Mouse (Mus musculus): Measurements from ENCODE around the gene Cyp2d26. TPM values are rescaled to one million over a fixed set of nuclear protein-coding genes. Genes with fewer than 3 reads are reported as not detected.
A peak's percentile ranks its signal among the peaks of the same experiment; 100 is the strongest.

Gene Cyp2d26
- polyA plus RNA-seq, 1 experiment from 2014 or later, result 24.4 TPM

DNA sequence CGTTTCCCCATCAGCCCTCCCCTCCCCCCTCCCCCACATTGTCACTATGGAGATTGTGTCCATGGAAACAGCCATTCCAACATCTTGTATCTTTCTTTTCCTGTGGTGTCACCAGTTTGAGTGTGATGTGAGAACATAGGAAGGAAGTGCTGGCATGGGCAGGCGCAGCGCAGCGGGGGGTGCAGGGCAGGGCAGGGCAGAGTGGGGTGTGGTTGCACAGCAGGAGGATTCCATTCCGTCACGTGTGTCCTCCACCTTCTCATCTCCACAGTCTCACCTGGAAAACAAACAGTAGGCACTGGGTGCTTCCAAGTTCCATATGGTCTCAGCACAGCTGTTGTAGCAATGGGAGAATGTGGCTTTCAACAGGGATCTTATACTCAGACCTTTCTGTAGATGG is 15.4 kb upstream of the Cyp2d26 start:
- 70% methylated on average over 6 of the region's 6 CpGs for WGBS
- Histone ChIP-seq H3K9me3 (replicated peaks; ENCODE audit: control insufficient read depth, low read length) (no peaks in the 10 kb centered on the region), H3K27me3 (ENCODE audit: control insufficient read depth, insufficient read depth, low read length) (no peaks in the 10 kb centered on the region), H3K4me2 (ENCODE audit: low read depth, low read length) (no peak overlapping the region), H3K36me3 (ENCODE audit: control insufficient read depth, insufficient read depth, low read length) (no peaks in the 10 kb centered on the region), H3K9ac (ENCODE audit: low read length) (no peak overlapping the region), H3K4me3 (replicated peaks; ENCODE audit: low read length) (no peak overlapping the region), H3K4me1 (ENCODE audit: control insufficient read depth, insufficient read depth, low read length) (no peaks in the 10 kb centered on the region), H3K27ac (ENCODE audit: low read length) (no peak overlapping the region)
- no peak for ATAC-seq (ENCODE audit: insufficient read depth, low FRiP score)

DNA sequence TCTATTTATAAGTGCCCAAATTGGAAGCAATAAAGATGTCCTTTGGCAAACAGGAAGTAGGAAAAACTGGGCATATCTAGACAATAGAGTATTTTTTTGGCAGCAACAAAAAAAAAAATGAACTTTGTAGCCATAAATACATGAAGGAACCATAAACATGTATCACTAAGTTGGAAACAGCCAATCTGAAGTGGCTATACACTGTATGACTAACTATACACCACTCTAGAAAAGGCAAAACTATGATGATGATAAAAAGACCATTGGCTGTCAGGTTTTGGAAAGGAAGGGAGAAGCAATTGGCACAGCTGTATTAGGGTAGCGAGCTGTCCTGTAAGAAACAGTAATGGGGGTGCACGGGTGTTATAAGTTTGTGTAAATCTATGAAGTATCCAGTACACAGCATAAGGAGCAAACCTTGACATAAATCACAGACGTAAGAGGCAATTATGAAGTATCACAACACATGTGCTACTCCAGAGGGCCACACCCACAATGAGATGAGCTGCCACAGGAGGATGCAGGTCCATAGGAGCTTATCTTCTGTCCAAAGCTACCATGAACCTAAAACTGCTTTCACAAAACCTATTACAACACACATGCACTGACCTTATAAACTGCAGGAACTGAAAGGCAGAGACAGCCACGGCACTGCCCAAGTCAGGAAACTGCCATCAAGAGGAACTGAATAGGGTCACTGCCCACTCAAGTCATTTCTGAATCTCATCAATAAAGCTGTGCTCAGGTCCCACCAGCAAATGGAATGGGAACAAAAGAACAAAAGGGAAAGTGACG is 13.1 kb upstream of the Cyp2d26 start:
- no peak for ATAC-seq (ENCODE audit: insufficient read depth, low FRiP score)
- H3K9ac ChIP-seq (ENCODE audit: low read length), result no peak overlapping the region
- no peak overlapping the region for H3K27ac ChIP-seq (ENCODE audit: low read length)
- no peaks in the 10 kb centered on the region for H3K9me3 ChIP-seq (replicated peaks; ENCODE audit: control insufficient read depth, low read length)
- WGBS, result 81% methylated on average over 5 of the region's 5 CpGs
- H3K4me1 ChIP-seq (ENCODE audit: control insufficient read depth, insufficient read depth, low read length), result no peaks in the 10 kb centered on the region
- H3K4me2 ChIP-seq (ENCODE audit: low read depth, low read length), result no peak overlapping the region
- no peaks in the 10 kb centered on the region for H3K36me3 ChIP-seq (ENCODE audit: control insufficient read depth, insufficient read depth, low read length)
- no peaks in the 10 kb centered on the region for H3K27me3 ChIP-seq (ENCODE audit: control insufficient read depth, insufficient read depth, low read length)
- no peak overlapping the region for H3K4me3 ChIP-seq (replicated peaks; ENCODE audit: low read length)

DNA sequence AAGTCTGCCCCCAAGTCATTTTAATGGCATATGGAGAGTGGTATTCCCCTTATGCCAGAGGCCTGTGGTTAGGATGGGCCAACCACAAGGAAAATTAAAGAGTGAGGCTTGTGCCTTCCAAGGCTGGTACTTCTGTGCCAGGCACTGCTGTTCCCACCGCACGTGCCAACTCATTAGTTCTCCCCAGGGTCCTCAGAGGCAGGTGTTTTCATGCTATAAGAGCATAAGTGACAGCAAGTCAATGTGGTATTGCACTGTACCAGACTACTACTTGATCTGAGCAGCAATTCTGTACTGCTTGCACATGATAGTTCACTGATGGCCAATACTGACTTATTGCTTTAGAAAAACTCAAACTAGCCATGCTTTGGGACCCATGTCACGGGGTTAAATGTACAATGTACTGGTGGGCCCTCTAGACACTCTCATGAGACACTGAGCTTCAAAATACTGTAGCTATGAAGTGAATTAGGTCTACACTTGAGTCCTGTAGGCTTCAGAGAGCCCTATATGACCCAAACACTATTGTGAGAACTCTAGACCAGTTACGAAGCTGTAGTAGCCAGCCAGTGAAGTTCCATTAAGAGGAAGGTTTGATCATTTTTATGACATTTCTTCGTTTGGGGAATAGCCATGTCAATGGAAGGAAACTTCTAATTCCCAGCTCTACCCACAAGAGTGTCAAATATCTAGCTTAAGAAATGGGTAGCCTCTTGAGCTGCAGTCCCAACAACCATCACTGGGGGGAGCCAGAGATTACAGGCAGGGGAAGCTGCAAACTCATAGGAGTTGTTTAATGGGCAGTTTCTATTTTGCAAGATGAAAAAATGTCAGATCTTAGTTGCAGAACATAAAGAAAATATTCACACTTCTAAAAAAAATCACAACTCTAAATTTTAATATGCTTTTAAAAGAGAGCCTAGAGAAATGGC is 10.9 kb upstream of the Cyp2d26 start:
- no peak for ATAC-seq (ENCODE audit: insufficient read depth, low FRiP score)
- no peaks in the 10 kb centered on the region for H3K9me3 ChIP-seq (replicated peaks; ENCODE audit: control insufficient read depth, low read length)

DNA sequence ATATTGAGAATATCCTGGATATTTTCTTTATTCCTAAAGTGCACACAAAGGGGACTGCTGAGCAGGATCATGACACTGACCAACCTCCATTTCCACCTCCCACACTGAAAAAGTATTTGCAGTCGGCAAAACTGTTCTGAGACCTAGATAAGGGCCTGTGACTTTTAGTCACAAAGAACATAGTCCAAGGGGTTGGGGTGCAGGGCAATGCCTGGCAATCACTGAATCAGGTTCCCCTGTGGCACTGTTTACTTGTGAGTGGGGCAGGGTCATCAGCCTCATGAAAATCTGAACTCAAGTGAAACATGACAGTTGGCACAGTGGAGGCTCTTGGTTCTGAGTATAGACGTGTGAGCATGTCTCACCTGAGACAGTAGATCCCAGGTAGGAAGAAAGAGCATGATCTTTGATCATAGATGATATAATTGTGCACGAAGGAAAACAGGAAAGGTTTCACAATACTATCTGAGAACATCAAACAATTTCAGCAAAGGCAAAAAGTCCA is 1.9 kb upstream of the Cyp2d26 start:
- H3K9me3 ChIP-seq (replicated peaks; ENCODE audit: control insufficient read depth, low read length), result no peaks in the 10 kb centered on the region
- ATAC-seq (ENCODE audit: insufficient read depth, low FRiP score), result no peak
- no peaks in the 10 kb centered on the region for H3K4me1 ChIP-seq (ENCODE audit: control insufficient read depth, insufficient read depth, low read length)
- H3K27ac ChIP-seq (ENCODE audit: low read length), result no peak overlapping the region
- no peak overlapping the region for H3K9ac ChIP-seq (ENCODE audit: low read length)
- H3K36me3 ChIP-seq (ENCODE audit: control insufficient read depth, insufficient read depth, low read length), result no peaks in the 10 kb centered on the region
- no peak overlapping the region for H3K4me3 ChIP-seq (replicated peaks; ENCODE audit: low read length)
- H3K27me3 ChIP-seq (ENCODE audit: control insufficient read depth, insufficient read depth, low read length), result no peaks in the 10 kb centered on the region
- 65% methylated on average over 3 of the region's 3 CpGs for WGBS
- H3K4me2 ChIP-seq (ENCODE audit: low read depth, low read length), result no peak overlapping the region

More for the DNA sequence above, 10.9 kb upstream of the Cyp2d26 start:
- H3K4me3 ChIP-seq (replicated peaks; ENCODE audit: low read length), result no peak overlapping the region
- H3K36me3 ChIP-seq (ENCODE audit: control insufficient read depth, insufficient read depth, low read length), result no peaks in the 10 kb centered on the region
- 78% methylated on average over 5 of the region's 5 CpGs for WGBS
- no peaks in the 10 kb centered on the region for H3K27me3 ChIP-seq (ENCODE audit: control insufficient read depth, insufficient read depth, low read length)
- H3K9ac ChIP-seq (ENCODE audit: low read length), result no peak overlapping the region
- no peaks in the 10 kb centered on the region for H3K4me1 ChIP-seq (ENCODE audit: control insufficient read depth, insufficient read depth, low read length)
- no peak overlapping the region for H3K4me2 ChIP-seq (ENCODE audit: low read depth, low read length)
- no peak overlapping the region for H3K27ac ChIP-seq (ENCODE audit: low read length)

DNA sequence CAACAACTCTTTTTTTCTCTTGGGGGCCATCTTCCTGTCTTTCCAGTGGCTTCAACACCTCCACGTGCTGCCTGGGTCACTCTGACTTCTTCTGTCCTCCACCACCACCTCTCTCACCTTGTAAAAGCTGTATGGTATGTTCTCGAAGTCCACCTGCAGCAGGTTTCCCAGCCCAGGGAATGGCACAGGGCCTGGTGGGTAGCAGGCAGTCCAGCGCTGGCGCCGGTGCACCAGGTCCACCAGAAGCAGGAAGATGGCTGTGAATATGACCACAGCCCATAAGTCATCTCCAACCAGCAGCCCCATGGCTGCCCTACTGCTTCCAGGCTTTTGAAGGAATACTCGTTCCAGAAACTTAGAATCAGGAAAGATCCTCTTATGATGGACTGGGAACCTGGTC is 226 bp downstream of the Cyp2d26 start:
- no peaks in the 10 kb centered on the region for H3K36me3 ChIP-seq (ENCODE audit: control insufficient read depth, insufficient read depth, low read length)
- peak overlapping the region; percentile 30 for H3K4me3 ChIP-seq (replicated peaks; ENCODE audit: low read length)
- ATAC-seq (ENCODE audit: insufficient read depth, low FRiP score), result 0 out of 2 replicates have a peak, but pooled peaks have one; percentile 6
- peak overlapping the region; percentile 38; the same call in 1 of the 2 replicates for H3K4me2 ChIP-seq (ENCODE audit: low read depth, low read length)
- peak overlapping the region; percentile 92 for H3K27ac ChIP-seq (ENCODE audit: low read length)
- peak overlapping the region; percentile 54; the same call in 1 of the 2 replicates for H3K9ac ChIP-seq (ENCODE audit: low read length)
- H3K9me3 ChIP-seq (replicated peaks; ENCODE audit: control insufficient read depth, low read length), result no peaks in the 10 kb centered on the region
- H3K4me1 ChIP-seq (ENCODE audit: control insufficient read depth, insufficient read depth, low read length), result no peaks in the 10 kb centered on the region
- 68% methylated on average over 6 of the region's 6 CpGs for WGBS
- no peaks in the 10 kb centered on the region for H3K27me3 ChIP-seq (ENCODE audit: control insufficient read depth, insufficient read depth, low read length)

DNA sequence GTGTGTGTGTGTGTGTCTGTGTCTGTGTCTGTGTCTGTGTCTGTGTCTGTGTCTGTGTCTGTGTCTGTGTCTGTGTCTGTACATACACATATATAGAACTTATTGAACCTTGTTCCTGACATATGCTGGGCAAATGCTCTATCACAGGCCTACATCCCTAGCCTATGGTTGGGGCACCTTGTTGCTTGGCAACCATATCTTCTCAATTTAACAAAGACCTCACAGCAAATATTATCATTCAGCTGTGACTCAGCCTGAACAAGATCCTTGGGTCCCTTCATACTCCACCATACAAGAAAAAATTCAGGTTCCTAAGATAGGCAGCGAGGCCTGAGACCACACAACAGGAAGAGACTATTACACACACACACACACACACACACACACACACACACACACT is 640 bp downstream of the Cyp2d26 start:
- no peaks in the 10 kb centered on the region for H3K4me1 ChIP-seq (ENCODE audit: control insufficient read depth, insufficient read depth, low read length)
- WGBS, result 65% methylated on average over 1 of the region's 1 CpGs
- peak; percentile 44; the same call in 1 of the 2 replicates for ATAC-seq (ENCODE audit: insufficient read depth, low FRiP score)
- H3K27ac ChIP-seq (ENCODE audit: low read length), result peak overlapping the region; percentile 92
- no peaks in the 10 kb centered on the region for H3K9me3 ChIP-seq (replicated peaks; ENCODE audit: control insufficient read depth, low read length)
- peak overlapping the region; percentile 38; the same call in 1 of the 2 replicates for H3K4me2 ChIP-seq (ENCODE audit: low read depth, low read length)
- H3K36me3 ChIP-seq (ENCODE audit: control insufficient read depth, insufficient read depth, low read length), result no peaks in the 10 kb centered on the region
- peak overlapping the region; percentile 30 for H3K4me3 ChIP-seq (replicated peaks; ENCODE audit: low read length)
- no peaks in the 10 kb centered on the region for H3K27me3 ChIP-seq (ENCODE audit: control insufficient read depth, insufficient read depth, low read length)
- no peak overlapping the region for H3K9ac ChIP-seq (ENCODE audit: low read length)

DNA sequence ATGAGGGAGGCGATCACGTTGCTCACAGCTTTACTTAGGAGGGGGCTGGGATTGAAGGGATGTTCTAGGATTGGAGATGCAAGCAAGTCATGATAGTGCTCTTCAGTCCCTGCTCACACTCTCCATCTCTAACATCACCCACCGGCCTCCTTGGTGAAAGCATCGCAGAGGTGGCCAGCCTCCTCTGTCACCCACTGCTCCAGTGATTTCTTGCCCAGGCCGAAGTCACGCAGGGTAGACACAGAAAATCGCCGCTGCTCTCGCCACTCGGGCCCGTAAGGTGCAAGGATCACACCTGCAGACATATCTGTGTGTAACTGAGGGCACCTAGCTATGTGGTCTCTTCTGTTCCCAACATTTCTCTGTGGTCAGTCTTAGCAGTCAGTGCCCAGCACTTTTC is 1.5 kb downstream of the Cyp2d26 start:
- no peak for ATAC-seq (ENCODE audit: insufficient read depth, low FRiP score)
- Histone ChIP-seq H3K9ac (ENCODE audit: low read length) (no peak overlapping the region), H3K27ac (ENCODE audit: low read length) (peak overlapping the region; percentile 68; the same call in 1 of the 2 replicates), H3K9me3 (replicated peaks; ENCODE audit: control insufficient read depth, low read length) (no peaks in the 10 kb centered on the region), H3K27me3 (ENCODE audit: control insufficient read depth, insufficient read depth, low read length) (no peaks in the 10 kb centered on the region), H3K36me3 (ENCODE audit: control insufficient read depth, insufficient read depth, low read length) (no peaks in the 10 kb centered on the region), H3K4me3 (replicated peaks; ENCODE audit: low read length) (peak overlapping the region; percentile 24; the same call in 1 of the 2 replicates), H3K4me1 (ENCODE audit: control insufficient read depth, insufficient read depth, low read length) (no peaks in the 10 kb centered on the region), H3K4me2 (ENCODE audit: low read depth, low read length) (peak overlapping the region; percentile 30; the same call in 1 of the 2 replicates)
- WGBS, result 93% methylated on average over 11 of the region's 11 CpGs

DNA sequence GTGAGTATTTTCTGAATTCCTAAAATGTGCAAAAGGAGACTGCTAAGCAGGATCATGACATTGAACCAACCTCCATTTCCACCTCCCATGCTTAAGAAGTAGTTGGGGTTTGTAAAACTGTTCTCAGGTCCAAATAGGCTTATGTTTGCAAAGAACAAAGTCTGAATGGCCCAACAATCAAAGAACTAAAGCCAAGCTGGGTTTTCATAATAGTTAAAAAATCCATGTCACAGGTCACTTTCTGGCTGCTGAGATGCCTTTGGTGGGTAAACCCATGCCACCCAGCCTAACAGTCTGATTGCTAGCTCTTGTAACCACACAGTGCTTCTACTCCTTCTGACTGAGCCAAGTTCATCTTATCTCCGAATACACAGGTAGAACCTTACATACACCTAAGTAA is 9.5 kb downstream of the Cyp2d26 start:
- no peak overlapping the region for H3K9ac ChIP-seq (ENCODE audit: low read length)
- 83% methylated on average over 1 of the region's 1 CpGs for WGBS

DNA sequence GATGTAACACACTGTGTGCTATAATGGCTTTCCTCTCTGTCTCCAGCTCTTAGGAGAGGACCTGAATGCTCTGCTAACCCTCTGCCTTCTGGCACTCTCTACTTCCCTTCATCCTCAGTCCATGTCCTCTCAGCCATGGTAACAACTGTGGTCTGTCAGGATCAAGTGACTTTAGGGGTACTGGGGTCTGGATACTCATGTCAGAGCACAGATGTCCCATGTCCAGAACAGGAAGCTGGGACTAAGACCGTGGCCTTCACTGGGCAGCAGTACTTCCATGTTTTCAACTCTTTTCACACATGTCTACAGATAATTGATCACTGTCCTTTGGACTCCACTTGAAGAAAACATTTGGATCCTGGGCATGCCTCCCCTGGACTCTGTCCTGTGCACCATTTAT is 10.3 kb downstream of the Cyp2d26 start:
- ATAC-seq (ENCODE audit: insufficient read depth, low FRiP score), result no peak
- no peak overlapping the region for H3K4me2 ChIP-seq (ENCODE audit: low read depth, low read length)
- no peaks in the 10 kb centered on the region for H3K9me3 ChIP-seq (replicated peaks; ENCODE audit: control insufficient read depth, low read length)
- H3K4me3 ChIP-seq (replicated peaks; ENCODE audit: low read length), result no peak overlapping the region
- H3K36me3 ChIP-seq (ENCODE audit: control insufficient read depth, insufficient read depth, low read length), result no peaks in the 10 kb centered on the region
- 36% methylated on average over 1 of the region's 1 CpGs for WGBS
- no peak overlapping the region for H3K27ac ChIP-seq (ENCODE audit: low read length)
- no peaks in the 10 kb centered on the region for H3K27me3 ChIP-seq (ENCODE audit: control insufficient read depth, insufficient read depth, low read length)
- no peaks in the 10 kb centered on the region for H3K4me1 ChIP-seq (ENCODE audit: control insufficient read depth, insufficient read depth, low read length)
- H3K9ac ChIP-seq (ENCODE audit: low read length), result no peak overlapping the region

More for the DNA sequence above, 9.5 kb downstream of the Cyp2d26 start:
- no peak for ATAC-seq (ENCODE audit: insufficient read depth, low FRiP score)
- Histone ChIP-seq H3K27me3 (ENCODE audit: control insufficient read depth, insufficient read depth, low read length) (no peaks in the 10 kb centered on the region), H3K27ac (ENCODE audit: low read length) (no peak overlapping the region), H3K4me3 (replicated peaks; ENCODE audit: low read length) (no peak overlapping the region), H3K4me1 (ENCODE audit: control insufficient read depth, insufficient read depth, low read length) (no peaks in the 10 kb centered on the region), H3K9me3 (replicated peaks; ENCODE audit: control insufficient read depth, low read length) (no peaks in the 10 kb centered on the region), H3K36me3 (ENCODE audit: control insufficient read depth, insufficient read depth, low read length) (no peaks in the 10 kb centered on the region), H3K4me2 (ENCODE audit: low read depth, low read length) (no peak overlapping the region)

All from stomach, embryonic 16.5 days (tissue).